Mouse (Mus musculus) small intestine, adult 10 weeks (tissue): ENCODE measurements around the gene Kbtbd7. TPM values are rescaled to one million over a fixed set of nuclear protein-coding genes. Genes with fewer than 3 reads are reported as not detected.

Experiments
- polyA plus RNA-seq: library from polyadenylated mRNA; stranded (reverse); fragments of 350-450 nt; fragmentation: Illumina TruSeq; extraction: RNeasy Lipid Tissue Mini Kit (QIAGEN cat#74804); gene quantifications from one replicate; pipeline ENCODE4 v1.2.3, GENCODE M21; 2014; ENCODE audit warnings: low replicate concordance

Gene Kbtbd7
- 25.2 TPM for polyA plus RNA-seq

DNA sequence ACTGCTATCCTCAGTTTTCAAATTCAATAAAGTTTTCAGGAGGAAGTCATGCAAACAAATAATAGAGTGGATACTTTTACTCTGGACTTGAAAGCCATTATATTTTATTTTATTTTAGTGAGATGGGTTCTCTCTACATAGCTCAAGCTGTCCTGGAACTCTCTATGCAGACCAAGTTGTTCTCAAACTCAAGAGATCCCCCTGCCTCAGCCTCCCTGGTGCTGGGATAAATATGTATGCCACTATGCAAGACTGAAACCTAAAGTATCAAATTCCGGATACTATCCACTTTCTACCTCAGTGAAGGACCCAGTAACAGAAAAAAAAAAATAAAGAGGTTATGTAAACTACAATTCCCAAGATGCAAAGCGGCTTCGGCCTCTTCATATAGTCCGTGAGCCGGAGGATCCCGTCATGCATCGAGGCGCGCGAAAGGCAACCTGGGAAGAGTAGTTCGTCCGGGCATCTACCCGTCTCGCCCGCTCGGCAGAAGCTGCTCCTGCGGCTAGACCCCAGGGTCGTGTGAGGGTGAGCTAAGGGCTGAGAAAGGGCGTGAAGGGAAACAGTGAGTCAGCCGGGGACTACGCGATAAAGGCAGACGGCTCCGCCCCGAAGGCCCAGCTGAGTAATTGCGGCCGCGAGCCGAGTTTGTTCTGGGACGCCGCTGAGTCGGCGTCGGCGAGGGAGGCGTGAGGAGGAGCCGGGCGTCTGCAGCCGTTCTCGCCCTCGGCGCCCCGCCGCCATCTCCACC, at the start of gene Kbtbd7:
Gene Kbtbd7 (plus strand): TSS at position 533 of the 751 bp plus-strand sequence.

DNA sequence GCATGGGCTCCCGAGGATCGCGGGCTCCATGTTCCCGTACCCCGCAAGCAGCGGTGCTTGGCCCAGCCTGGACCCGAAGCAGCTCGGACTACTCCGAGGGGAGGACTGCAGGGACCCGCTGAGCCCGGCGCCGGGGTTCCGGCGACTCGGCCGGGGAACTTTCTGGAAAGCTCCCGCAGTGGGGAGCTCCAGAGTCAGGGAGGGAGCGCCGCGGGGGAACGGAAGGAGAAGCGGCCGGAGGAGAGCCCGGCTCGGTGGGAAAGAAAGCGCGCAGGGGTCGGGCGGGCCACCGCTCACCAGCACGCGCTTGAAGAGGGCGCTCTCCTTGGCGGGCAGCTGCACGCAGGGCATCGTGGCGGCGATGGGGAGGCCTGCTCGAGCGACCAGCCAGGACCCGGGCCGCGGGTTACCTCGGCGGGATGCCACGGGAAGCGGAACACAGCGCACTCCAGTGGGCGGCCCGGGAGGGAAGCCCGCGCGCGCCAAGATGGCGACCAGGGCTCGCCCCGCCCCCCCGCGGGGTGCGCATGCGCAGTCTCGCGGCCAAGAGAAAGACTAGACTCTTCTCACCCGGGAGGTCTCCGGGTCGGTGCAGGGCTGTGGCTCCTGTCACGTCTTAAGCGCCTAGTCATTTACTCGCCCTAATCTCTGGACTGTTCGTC, 35.9 kb upstream of the Kbtbd7 start, which contains the start of gene Naa16:
Gene Naa16 (minus strand): TSS at position 514 of the 662 bp plus-strand sequence.

DNA sequence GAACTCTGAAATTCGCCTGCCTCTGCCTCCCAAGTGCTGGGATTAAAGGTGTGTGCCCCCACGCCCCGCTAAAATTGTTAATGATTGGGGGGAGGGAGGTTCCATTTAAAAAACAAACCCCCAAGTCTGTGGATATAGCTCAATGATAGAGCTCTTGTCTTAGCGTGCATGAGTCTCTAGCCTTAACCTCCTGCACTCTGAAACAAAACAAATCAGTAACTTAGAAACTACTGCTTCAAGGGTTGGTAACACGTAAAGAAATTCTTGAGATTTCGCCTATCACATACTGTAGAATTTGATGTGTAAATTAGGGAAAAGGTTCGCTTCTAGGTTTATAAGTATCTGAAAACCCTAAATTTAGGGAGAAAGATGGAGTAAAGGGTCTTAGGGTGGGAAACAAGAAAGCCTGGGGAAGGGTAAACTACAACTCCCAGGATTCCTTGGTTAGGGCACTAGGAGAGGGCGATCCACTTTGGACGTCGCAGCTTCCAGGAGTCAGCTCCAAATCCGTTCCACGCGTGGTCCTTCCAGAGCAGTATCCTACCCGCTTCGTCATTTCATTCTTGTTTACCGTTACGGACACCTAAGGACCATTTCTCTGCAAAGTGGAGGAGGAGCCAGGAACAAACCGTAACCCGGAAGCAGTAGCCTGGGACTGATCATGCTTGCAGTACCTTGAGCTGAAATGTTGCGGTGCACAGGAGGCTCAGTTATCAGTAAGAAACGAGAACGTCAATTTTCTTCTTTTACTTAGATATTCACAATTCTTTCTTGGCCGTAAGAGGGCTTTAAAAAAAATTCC, 28.8 kb upstream of the Kbtbd7 start, which contains the start of gene Mtrf1:
Gene Mtrf1 (plus strand): TSS at position 452 of the 802 bp plus-strand sequence.

DNA sequence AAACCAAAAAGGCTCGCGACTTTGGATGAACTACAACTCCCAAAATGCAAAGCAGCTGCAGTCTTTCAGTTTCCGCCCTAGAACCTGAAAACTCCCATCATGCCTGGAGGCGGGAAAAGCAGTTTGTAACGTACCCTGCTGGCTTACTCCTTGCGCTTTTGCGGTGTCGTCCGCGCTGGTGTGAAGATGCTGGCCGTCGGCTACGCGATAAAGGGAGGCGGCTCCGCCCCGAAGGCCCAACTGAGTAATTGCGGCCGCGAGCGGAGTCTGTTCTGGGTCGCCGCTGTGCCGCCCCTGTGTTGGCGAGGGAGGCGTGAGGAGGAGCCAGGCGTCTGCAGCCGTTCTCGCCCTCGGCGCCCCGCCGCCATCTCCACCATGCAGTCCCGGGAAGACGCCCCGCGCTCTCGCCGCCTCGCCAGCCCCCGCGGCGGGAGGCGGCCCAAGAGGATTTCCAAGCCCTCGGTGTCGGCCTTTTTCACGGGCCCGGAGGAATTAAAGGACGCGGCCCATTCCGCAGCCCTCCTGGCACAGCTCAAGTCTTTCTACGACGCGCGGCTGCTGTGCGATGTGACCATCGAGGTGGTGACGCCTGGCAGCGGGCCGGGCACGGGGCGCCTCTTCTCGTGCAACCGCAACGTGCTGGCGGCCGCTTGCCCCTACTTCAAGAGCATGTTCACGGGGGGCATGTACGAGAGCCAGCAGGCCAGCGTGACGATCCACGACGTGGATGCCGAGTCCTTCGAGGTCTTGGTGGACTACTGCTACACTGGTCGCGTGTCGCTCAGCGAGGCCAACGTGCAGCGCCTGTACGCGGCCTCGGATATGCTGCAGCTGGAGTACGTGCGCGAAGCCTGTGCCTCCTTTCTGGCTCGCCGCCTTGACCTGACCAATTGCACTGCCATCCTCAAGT, 25.6 kb downstream of the Kbtbd7 start, which contains the start of gene Kbtbd6:
Gene Kbtbd6 (plus strand): TSS at position 155 of the 910 bp plus-strand sequence.

Other genes with a start within 250 kb of the Kbtbd7 start
- not detected for gene Zfp957, start 179.1 kb upstream of the Kbtbd7 start, polyA plus RNA-seq
- 1.9 TPM for gene Rgcc, start 124.9 kb upstream of the Kbtbd7 start, polyA plus RNA-seq
- 54.9 TPM for gene Naa16, start 35.7 kb upstream of the Kbtbd7 start, polyA plus RNA-seq
- 7.6 TPM for gene Mtrf1, start 28.7 kb upstream of the Kbtbd7 start, polyA plus RNA-seq
- gene Kbtbd6, start 25.3 kb downstream of the Kbtbd7 start, polyA plus RNA-seq = 2.2 TPM
- 112 TPM for gene Elf1, start 54.7 kb downstream of the Kbtbd7 start, polyA plus RNA-seq
- 44.1 TPM for gene Wbp4, start 55.0 kb downstream of the Kbtbd7 start, polyA plus RNA-seq
- 251 TPM for gene Sugt1, start 161.2 kb downstream of the Kbtbd7 start, polyA plus RNA-seq
- gene Cnmd, start 235.7 kb downstream of the Kbtbd7 start, polyA plus RNA-seq = not detected